Mouse (Mus musculus) retina, postnatal 7 days (tissue): Measurements from ENCODE around the gene Rxylt1.

Experiments
- DNase-seq: peaks from one replicate; pipeline ENCODE4 v3.0.0-alpha.2; 2012; ENCODE audit warnings: low read depth, low spot score

Gene Rxylt1

DNA sequence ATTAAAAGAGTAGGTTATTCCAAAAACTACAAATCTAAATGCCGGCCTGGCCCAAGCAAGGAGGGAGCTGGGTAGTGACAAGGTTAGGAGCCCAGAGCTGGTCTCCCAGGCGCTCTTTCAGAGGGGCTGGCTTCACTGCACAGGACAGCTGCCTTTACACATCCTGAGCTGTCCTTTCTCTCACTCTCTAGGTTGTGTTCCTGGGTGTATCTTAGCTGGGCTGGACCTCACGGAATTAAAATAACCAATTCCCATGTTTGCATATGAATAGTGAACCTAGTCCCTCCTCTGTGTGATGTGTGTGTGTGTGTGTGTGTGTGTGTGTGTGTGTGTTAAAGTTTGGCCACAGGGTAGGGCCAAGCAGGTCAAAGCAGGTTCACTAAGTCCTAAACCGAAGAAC is 52.2 kb downstream of the Rxylt1 start:
- DNase-seq = no peak

DNA sequence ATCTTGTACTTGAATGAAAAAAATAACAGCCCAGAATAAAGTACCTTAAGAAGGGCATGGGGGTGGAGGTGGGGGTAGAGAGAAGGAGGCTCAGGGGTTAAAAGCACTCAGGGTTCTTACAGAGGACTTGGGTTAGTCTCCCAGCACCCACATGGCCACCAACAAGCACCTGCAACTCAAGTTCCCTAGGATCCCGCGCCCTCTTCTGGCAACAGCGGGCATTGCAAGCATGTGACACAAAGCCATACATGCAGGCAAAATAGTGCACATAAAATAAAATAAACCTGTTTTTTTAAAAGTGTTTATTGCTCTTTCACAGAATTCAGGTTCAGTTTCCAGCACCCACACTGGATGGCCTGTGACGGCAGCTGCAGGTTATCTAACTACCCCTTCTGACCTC is 56.8 kb downstream of the Rxylt1 start:
- no peak for DNase-seq

DNA sequence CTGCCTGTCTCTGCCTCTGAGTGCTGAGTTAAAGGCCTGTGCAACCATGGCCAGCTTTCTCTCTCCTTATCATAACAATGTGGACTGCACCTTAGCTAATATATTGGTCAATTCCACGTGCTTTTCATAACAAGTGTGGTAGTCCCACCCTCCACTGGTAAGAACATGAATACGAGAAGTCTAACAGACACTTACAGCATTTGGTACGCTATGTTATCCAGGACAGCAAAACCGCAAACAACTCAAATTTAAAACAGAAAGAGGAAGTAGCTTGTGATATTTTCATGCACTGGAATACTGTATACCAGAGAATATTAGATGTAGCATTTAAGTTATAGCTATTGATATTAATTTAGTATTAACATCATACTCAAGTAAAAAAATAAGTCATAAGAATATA is 57.6 kb downstream of the Rxylt1 start:
- no peak for DNase-seq

DNA sequence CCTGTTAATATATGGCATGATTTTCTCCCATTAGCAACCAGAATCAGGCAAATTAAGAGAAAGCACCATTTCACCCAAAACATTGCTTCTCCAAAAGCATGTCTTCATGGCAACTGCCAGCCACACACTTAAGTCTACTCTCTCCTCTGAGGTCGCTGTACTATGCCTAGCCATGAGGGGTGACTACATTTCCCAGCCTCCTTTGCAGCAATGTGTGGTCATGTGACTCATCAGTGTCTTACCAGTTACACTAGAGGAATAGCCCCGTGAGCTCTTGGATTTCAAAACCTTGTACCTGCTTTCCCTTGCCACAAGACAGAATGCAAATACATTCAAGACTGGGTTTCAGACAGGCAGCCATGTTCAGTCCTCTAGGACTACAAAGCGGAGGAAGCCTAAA is 58.6 kb downstream of the Rxylt1 start:
- no peak for DNase-seq

DNA sequence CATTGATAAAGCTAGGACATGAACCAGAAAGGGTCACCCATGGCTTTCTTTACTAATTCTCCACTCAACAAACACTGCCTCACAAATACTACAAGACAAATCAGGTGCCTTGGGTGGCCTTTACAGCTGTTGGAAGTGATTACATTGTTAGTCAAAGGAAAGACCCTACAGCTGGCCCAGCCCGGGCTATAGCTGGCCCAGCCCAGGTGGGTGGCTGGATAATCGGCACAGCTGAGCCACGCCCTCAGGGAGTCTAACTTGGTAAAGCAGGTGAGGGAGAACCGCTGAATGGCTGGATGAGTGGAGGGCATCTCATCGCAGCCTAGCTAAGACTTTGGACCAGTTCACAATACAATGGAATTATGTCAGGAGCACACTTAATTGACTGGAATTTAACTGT is 63.9 kb downstream of the Rxylt1 start:
- DNase-seq = no peak

DNA sequence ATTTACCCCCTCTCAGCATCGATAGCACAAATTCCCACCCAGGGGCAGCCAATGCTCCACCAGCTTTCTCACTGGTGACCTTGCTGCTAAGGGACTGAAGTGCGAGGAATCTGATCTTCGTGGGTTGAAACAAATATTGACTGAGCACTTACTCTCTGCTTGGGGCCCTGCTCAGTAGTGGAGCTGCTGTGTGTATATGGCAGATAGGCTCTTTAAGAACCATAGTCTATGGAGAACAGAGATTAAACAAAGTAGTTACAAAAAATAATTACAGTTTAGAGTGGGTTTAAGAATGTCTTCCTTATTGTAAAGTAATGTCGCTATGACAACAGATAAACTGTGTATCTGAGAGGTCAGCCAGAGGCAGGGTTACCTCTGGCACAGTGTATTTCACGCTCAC is 66.8 kb downstream of the Rxylt1 start:
- DNase-seq = no peak

DNA sequence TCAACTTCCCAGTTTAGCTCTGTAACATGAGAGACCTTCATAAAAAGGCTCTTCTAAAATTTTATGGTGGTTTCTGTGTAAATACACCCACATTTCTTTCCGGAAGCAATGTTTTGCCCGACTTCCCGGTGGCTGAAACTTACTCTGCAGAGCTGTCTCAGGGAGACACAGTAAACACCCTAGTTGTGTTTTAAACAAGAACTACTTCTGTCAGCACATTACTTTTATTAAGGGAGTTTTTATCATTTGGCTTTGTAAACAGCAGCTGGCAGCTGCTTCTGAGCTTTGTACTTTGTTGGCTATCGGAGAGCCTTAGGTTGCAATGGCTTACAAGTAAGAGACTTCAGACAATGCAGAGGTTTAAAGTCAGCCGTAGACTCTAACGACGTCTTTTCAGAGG is 67.4 kb downstream of the Rxylt1 start:
- no peak for DNase-seq
